Mouse (Mus musculus) erythroid progenitor cell, adult 5-6 weeks (primary cell): ENCODE measurements at regions not wholly inside any gene's neighbourhood (a gene's known extent, or its start where the extent isn't known, plus 50 kb on each side); places are given as distances from the start of the nearest gene placed in this dataset.

Experiments
- ATAC-seq: replicated peaks from 2 replicates; pipeline ENCODE4 v1.8.0; 2016; ENCODE audit warnings: moderate number of reproducible peaks, mild to moderate bottlenecking, moderate TSS enrichment, inconsistent platforms; ENCODE audit not compliant: poor library complexity, low FRiP score, severe bottlenecking

- no peak for ATAC-seq
Measured at GRCm38 (mm10) chr6:127291937-127292336, 139.9 kb upstream of the Ccnd2 start.

GRCm38 (mm10) chr6:127293829-127294228 lies 141.8 kb upstream of the Ccnd2 start:
- no peak for ATAC-seq

- no peak for ATAC-seq
Measured at GRCm38 (mm10) chr6:127298105-127298504, 146.1 kb upstream of the Ccnd2 start.

- no peak for ATAC-seq
Measured at GRCm38 (mm10) chr6:127311192-127312054, 135.2 kb upstream of the Parp11 start.

GRCm38 (mm10) chr6:127317309-127317708 lies 129.3 kb upstream of the Parp11 start:
- ATAC-seq: no peak

GRCm38 (mm10) chr6:127318746-127319582 lies 127.7 kb upstream of the Parp11 start:
- ATAC-seq: peak; percentile 35

GRCm38 (mm10) chr6:127320600-127320999 lies 126.0 kb upstream of the Parp11 start:
- ATAC-seq: peak; percentile 5

GRCm38 (mm10) chr6:127321031-127321430 lies 125.6 kb upstream of the Parp11 start:
- peak; percentile 76 for ATAC-seq

- ATAC-seq: peak; percentile 71
Measured at GRCm38 (mm10) chr6:127322398-127322797, 124.2 kb upstream of the Parp11 start.

GRCm38 (mm10) chr6:127324984-127325383 lies 121.7 kb upstream of the Parp11 start:
- no peak for ATAC-seq

GRCm38 (mm10) chr6:127325596-127326332 lies 120.9 kb upstream of the Parp11 start:
- ATAC-seq: no peak

GRCm38 (mm10) chr6:127326333-127326729 lies 120.3 kb upstream of the Parp11 start:
- no peak for ATAC-seq

- no peak for ATAC-seq
Measured at GRCm38 (mm10) chr6:127329191-127330014, 117.2 kb upstream of the Parp11 start.

- peak; percentile 89 for ATAC-seq
Measured at GRCm38 (mm10) chr6:127330015-127330705, 116.5 kb upstream of the Parp11 start.

GRCm38 (mm10) chr6:127331091-127331490 lies 115.5 kb upstream of the Parp11 start:
- peak; percentile 27; the same call in 1 of the 2 replicates for ATAC-seq

GRCm38 (mm10) chr6:127334256-127334655 lies 112.4 kb upstream of the Parp11 start:
- ATAC-seq: no peak

- no peak for ATAC-seq
Measured at GRCm38 (mm10) chr6:127335462-127335886, 111.2 kb upstream of the Parp11 start.

- no peak for ATAC-seq
Measured at GRCm38 (mm10) chr6:127335996-127336660, 110.5 kb upstream of the Parp11 start.
